Mouse (Mus musculus): ENCODE data around the gene Mpi.

- TF ChIP-seq MAX (IDR thresholded peaks at IDR 0.05; ENCODE audit: low read depth) (no peak), POLR2A (IDR thresholded peaks at IDR 0.05; ENCODE audit: insufficient read length, low read depth) (no peak), USF1 (IDR thresholded peaks at IDR 0.05; ENCODE audit: low read depth) (no peak), POLR2AphosphoS2 (IDR thresholded peaks at IDR 0.05; ENCODE audit: insufficient read length, low read depth) (no peak), TCF12 (IDR thresholded peaks at IDR 0.05; ENCODE audit: insufficient read depth, poor library complexity, severe bottlenecking) (no peak), E2F4 (IDR thresholded peaks at IDR 0.05; ENCODE audit: insufficient read depth) (no peak), MYOG (IDR thresholded peaks at IDR 0.05; ENCODE audit: control insufficient read depth in 1 of 3, insufficient read depth in 1 of 3, insufficient read length in 2 of 3, low read depth in 2 of 3) (no peak), MYOD1 (IDR thresholded peaks at IDR 0.05; ENCODE audit: control insufficient read depth in 1 of 3, insufficient read length in 2 of 3, low read depth in 2 of 3) (no peak), SRF (IDR thresholded peaks at IDR 0.05; ENCODE audit: control insufficient read depth, insufficient read length, low read depth) (no peak), REST (IDR thresholded peaks at IDR 0.05; ENCODE audit: insufficient read depth, insufficient read length) (no peak)
Measured at GRCm38 (mm10) chr9:57525516-57525915, 27.0 kb downstream of the Mpi start.

Measured in myocyte (in vitro differentiated cells).